Mouse (Mus musculus) myocyte (in vitro differentiated cells): Measurements from ENCODE around the gene Padi6. TPM values are rescaled to one million over a fixed set of nuclear protein-coding genes. Genes with fewer than 3 reads are reported as not detected.
A peak's percentile ranks its signal among the peaks of the same experiment; 100 is the strongest.

Source experiments
- H3K27me3 ChIP-seq: one replicate; pipeline ENCODE4 v1.6.1; 2011; ENCODE audit not compliant: control insufficient read depth, insufficient read depth, insufficient read length
- H3K36me3 ChIP-seq: one replicate; pipeline ENCODE4 v1.6.1; 2011; ENCODE audit not compliant: control insufficient read depth, insufficient read depth
- H3K4me2 ChIP-seq: one replicate; pipeline ENCODE4 v1.6.1; 2011; ENCODE audit warnings: low read depth, control low read depth
- H3K4me3 ChIP-seq: one replicate; pipeline ENCODE4 v1.5.1; 2011; ENCODE audit warnings: mild to moderate bottlenecking, control low read depth, moderate library complexity
- H3K79me2 ChIP-seq: one replicate; pipeline ENCODE4 v1.6.1; 2011; ENCODE audit not compliant: control insufficient read depth, insufficient read depth
- H3ac ChIP-seq: one replicate; pipeline ENCODE4 v1.6.1; 2011; ENCODE audit not compliant: control insufficient read depth, insufficient read length
- CEBPB ChIP-seq: IDR thresholded peaks from 2 replicates; pipeline ENCODE4 v1.6.1; 2011; ENCODE audit warnings: mild to moderate bottlenecking, moderate library complexity; ENCODE audit not compliant: poor library complexity, insufficient read depth, severe bottlenecking
- E2F4 ChIP-seq: IDR thresholded peaks from one replicate; pipeline ENCODE4 v1.6.1; 2011; ENCODE audit warnings: mild to moderate bottlenecking, control low read depth, moderate library complexity; ENCODE audit not compliant: insufficient read depth
- MAX ChIP-seq: IDR thresholded peaks from one replicate; pipeline ENCODE4 v1.6.1; 2011; ENCODE audit warnings: low read depth, mild to moderate bottlenecking, control low read depth
- MYOD1 ChIP-seq, 3 experiments: IDR thresholded peaks; one replicate each; pipeline ENCODE4 v1.6.1; 2011; ENCODE audit warnings: control low read depth in 2 of 3, low read depth in 2 of 3, mild to moderate bottlenecking in 2 of 3, moderate library complexity in 1 of 3; ENCODE audit not compliant: insufficient read length in 2 of 3, control insufficient read depth in 1 of 3
- MYOG ChIP-seq, 3 experiments: IDR thresholded peaks; one replicate each; pipeline ENCODE4 v1.6.1; 2011; ENCODE audit warnings: control low read depth in 2 of 3, low read depth in 2 of 3, mild to moderate bottlenecking in 2 of 3; ENCODE audit not compliant: insufficient read length in 2 of 3, control insufficient read depth in 1 of 3, insufficient read depth in 1 of 3
- POLR2A ChIP-seq: IDR thresholded peaks from one replicate; pipeline ENCODE4 v1.6.1; 2011; ENCODE audit warnings: low read depth, mild to moderate bottlenecking, control low read depth, moderate library complexity; ENCODE audit not compliant: insufficient read length
- POLR2AphosphoS2 ChIP-seq: IDR thresholded peaks from one replicate; pipeline ENCODE4 v1.6.1; 2011; ENCODE audit warnings: low read depth, control low read depth; ENCODE audit not compliant: insufficient read length
- REST ChIP-seq: IDR thresholded peaks from one replicate; pipeline ENCODE4 v1.6.1; 2011; ENCODE audit warnings: mild to moderate bottlenecking, control low read depth, moderate library complexity; ENCODE audit not compliant: insufficient read depth, insufficient read length
- SRF ChIP-seq: IDR thresholded peaks from one replicate; pipeline ENCODE4 v1.6.1; 2011; ENCODE audit warnings: low read depth; ENCODE audit not compliant: control insufficient read depth, insufficient read length
- TCF12 ChIP-seq: IDR thresholded peaks from one replicate; pipeline ENCODE4 v1.6.1; 2011; ENCODE audit warnings: mild to moderate bottlenecking, control low read depth; ENCODE audit not compliant: poor library complexity, insufficient read depth, severe bottlenecking
- TCF3 ChIP-seq: IDR thresholded peaks from one replicate; pipeline ENCODE4 v1.6.1; 2011; ENCODE audit warnings: low read depth, control low read depth; ENCODE audit not compliant: insufficient read length
- USF1 ChIP-seq: IDR thresholded peaks from one replicate; pipeline ENCODE4 v1.6.1; 2011; ENCODE audit warnings: low read depth, mild to moderate bottlenecking, control low read depth, moderate library complexity
- polyA plus RNA-seq: library from polyadenylated mRNA; unstranded; fragments of >200 nt; fragmentation: generic; extraction: Trizol; gene quantifications from one replicate; pipeline ENCODE4 v1.2.1, GENCODE M21; 2012; ENCODE audit warnings: missing spikeins

The Padi6 gene
- polyA plus RNA-seq, 1 experiment, result 0.20 TPM

DNA sequence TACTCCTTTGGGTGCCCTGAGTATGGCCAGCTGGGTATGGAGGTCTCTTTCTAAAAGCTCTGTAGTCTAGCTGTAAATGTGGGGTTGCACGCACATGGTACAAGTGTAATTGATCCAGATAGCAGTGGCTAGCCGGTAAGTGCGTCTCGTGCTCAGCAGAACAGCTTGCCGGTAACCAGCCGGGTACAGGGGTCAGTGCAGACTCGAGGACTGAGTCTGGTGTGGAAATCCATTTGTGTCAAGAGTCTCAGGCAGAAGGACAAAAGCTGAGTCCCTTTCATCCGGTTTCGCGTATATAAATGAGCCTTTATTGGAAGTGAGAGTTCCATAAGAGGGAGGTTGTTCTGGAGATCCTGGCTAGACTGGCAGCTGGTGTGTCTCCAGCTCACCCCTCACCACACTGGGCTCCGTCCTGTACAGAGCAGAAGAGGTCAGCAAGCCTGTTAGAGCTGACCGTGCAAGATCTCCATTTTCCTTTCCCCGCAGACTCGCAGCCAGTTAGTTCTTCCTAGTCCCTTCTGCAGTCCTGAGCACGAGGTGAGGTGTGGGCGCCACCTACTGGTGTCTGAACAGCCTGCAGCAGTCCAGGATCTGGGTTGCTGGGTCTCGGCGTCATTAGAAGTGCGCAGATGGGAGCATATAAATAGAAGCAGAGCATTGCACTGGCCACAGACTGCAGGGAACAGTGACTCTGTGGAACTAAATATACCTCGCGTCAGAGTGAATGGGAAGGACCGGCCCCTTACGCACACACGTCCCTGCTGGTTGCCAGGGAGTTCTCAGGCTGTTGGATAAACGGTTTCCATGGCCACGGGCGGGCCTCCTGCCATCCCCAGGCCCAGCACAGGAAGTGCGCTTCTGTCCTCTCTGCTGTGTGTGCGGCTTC lies 28.7 kb downstream of the Padi6 start:
- no peak overlapping the region for H3K4me2 ChIP-seq
- H3K36me3 ChIP-seq, result peaks cover 53% of the 10 kb centered on the region
- no peak for TF ChIP-seq SRF
- peak; percentile 45 for TF ChIP-seq POLR2AphosphoS2
- peak in 1 of 3 experiments; percentile 16 for TF ChIP-seq MYOG (IDR thresholded peaks at IDR 0.05; ENCODE audit: control insufficient read depth in 1 of 3, insufficient read depth in 1 of 3, insufficient read length in 2 of 3, low read depth in 2 of 3)
- peak; percentile 22 for TF ChIP-seq POLR2A
- H3ac ChIP-seq, result no peak overlapping the region
- no peak overlapping the region for H3K4me3 ChIP-seq
- H3K79me2 ChIP-seq, result peaks cover 6% of the 10 kb centered on the region
- H3K27me3 ChIP-seq, result no peaks in the 10 kb centered on the region

DNA sequence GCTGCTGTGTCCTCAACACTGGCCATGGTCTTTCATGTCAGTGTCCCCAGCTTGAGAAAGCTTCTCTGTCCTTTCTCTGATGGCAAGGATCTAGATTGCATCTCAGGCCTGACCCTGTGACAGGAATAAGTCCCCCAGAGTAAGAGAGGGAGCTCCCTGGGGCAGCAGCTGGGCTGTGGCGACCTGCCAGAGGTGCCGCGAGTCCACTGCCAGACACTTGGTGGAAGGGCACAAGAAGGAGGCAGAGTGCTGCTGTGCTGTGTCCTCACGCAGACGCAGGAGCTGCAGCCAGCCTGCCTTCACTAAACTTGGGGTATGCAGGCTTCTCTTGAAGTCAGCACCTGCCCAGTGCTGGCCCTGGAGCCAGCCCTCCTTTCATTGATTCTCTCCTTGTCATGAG lies 31.1 kb downstream of the Padi6 start:
- Histone ChIP-seq H3K4me2 (peak overlapping the region; percentile 18), H3K79me2 (peaks cover 25% of the 10 kb centered on the region), H3K27me3 (no peaks in the 10 kb centered on the region), H3K4me3 (no peak overlapping the region), H3K36me3 (peaks cover 34% of the 10 kb centered on the region), H3ac (no peak overlapping the region)
- no peak for TF ChIP-seq E2F4
- TF ChIP-seq MYOG (IDR thresholded peaks at IDR 0.05; ENCODE audit: control insufficient read depth in 1 of 3, insufficient read depth in 1 of 3, insufficient read length in 2 of 3, low read depth in 2 of 3), result peak in 2 of 3 experiments; percentile 35 to 66
- TF ChIP-seq POLR2A, result peak; percentile 31
- no peak for TF ChIP-seq POLR2AphosphoS2
- TF ChIP-seq TCF12, result no peak
- TF ChIP-seq SRF, result no peak
- TF ChIP-seq MAX, result no peak
- TF ChIP-seq TCF3, result no peak
- peak in 2 of 3 experiments; percentile 11 to 42 for TF ChIP-seq MYOD1 (IDR thresholded peaks at IDR 0.05; ENCODE audit: control insufficient read depth in 1 of 3, insufficient read length in 2 of 3, low read depth in 2 of 3)
- TF ChIP-seq USF1, result no peak
- no peak for TF ChIP-seq CEBPB
- TF ChIP-seq REST, result no peak

DNA sequence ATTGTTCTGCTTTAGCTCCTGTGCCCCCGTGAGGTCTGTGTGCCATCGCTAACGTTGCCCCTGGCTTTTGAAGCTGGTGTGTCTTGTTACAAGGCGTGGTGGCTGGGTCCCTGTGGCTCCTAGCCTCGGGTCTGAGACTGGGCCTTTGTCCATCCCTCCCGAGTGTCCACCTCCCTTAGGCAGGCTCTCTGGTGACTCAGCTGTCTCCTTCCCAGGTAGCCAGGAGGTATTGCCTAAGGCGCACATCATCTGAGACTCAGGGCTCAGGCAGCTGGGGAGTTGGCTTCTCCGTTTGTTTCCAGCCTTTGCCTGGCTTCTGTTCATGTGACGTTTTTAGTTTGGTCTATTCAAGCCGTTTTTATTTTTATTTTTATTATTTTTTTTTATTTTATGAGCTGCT lies 31.7 kb downstream of the Padi6 start:
- Histone ChIP-seq H3K27me3 (no peaks in the 10 kb centered on the region), H3K4me2 (peak overlapping the region; percentile 22), H3K4me3 (no peak overlapping the region), H3K36me3 (peaks cover 28% of the 10 kb centered on the region), H3K79me2 (peaks cover 31% of the 10 kb centered on the region), H3ac (no peak overlapping the region)
- TF ChIP-seq USF1 (no peak), REST (no peak), MYOG (IDR thresholded peaks at IDR 0.05; ENCODE audit: control insufficient read depth in 1 of 3, insufficient read depth in 1 of 3, insufficient read length in 2 of 3, low read depth in 2 of 3) (no peak), POLR2A (no peak), POLR2AphosphoS2 (no peak), CEBPB (no peak), MYOD1 (IDR thresholded peaks at IDR 0.05; ENCODE audit: control insufficient read depth in 1 of 3, insufficient read length in 2 of 3, low read depth in 2 of 3) (no peak), SRF (no peak), E2F4 (no peak), TCF12 (no peak), TCF3 (no peak), MAX (no peak)

DNA sequence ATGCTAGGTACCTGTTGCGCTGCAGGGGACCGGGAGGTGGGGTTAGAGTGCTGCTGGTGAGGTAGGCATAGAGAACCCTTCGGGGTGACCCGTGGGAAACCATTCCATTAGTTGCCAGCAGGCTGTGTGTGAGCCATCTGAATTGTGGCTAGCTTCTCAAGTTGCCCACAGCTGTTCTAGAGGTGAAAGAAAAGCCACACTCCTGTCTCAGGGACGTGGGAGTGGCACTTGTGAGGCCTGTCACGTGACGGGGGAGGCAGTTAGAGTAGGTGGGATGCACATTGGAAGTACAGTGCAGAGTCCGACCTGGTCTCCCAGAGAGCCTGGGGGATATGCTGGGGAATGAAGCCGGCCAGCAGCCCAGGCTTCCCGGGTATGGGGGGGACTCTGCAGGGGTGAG lies 32.8 kb downstream of the Padi6 start:
- peak overlapping the region; percentile 50 for H3K4me2 ChIP-seq
- H3ac ChIP-seq, result no peak overlapping the region
- peaks cover 18% of the 10 kb centered on the region for H3K36me3 ChIP-seq
- no peak overlapping the region for H3K4me3 ChIP-seq
- H3K27me3 ChIP-seq, result no peaks in the 10 kb centered on the region
- peaks cover 42% of the 10 kb centered on the region for H3K79me2 ChIP-seq
- TF ChIP-seq MYOG (IDR thresholded peaks at IDR 0.05; ENCODE audit: control insufficient read depth in 1 of 3, insufficient read depth in 1 of 3, insufficient read length in 2 of 3, low read depth in 2 of 3), result peak in 2 of 3 experiments; percentile 71 to 96
- TF ChIP-seq MYOD1 (IDR thresholded peaks at IDR 0.05; ENCODE audit: control insufficient read depth in 1 of 3, insufficient read length in 2 of 3, low read depth in 2 of 3), result peak; percentile 2 to 88 (median 82)
- peak; percentile 57 for TF ChIP-seq TCF3
- TF ChIP-seq TCF12, result peak; percentile 48
- no peak for TF ChIP-seq POLR2A
- peak; percentile 67 for TF ChIP-seq USF1
- TF ChIP-seq SRF, result no peak

DNA sequence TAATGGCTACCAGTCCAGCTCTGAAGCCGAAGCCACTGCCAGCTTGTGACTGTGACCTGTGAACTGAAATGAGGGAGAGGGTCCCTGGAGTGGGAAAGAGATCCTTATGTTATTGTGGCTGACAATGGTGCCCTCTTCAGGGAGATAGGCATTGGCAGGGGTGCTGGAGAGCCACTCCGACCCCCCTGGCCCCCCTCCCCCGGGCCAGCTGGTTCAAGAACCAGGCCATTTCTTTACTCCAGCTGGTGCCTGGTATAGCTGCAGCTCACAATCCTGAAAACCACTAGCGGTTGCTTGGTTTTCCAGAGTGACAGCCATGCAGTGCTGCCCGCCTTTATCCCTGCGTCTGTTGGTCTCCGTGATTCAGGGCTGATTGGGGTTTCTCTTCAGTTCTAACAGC lies 33.3 kb downstream of the Padi6 start:
- Histone ChIP-seq H3K4me3 (no peak overlapping the region), H3K79me2 (peaks cover 44% of the 10 kb centered on the region), H3ac (no peak overlapping the region), H3K36me3 (peaks cover 13% of the 10 kb centered on the region), H3K27me3 (no peaks in the 10 kb centered on the region), H3K4me2 (peak overlapping the region; percentile 50)
- TF ChIP-seq MYOG (IDR thresholded peaks at IDR 0.05; ENCODE audit: control insufficient read depth in 1 of 3, insufficient read depth in 1 of 3, insufficient read length in 2 of 3, low read depth in 2 of 3), result peak; percentile 39 to 86 (median 50)
- TF ChIP-seq TCF12, result no peak
- TF ChIP-seq POLR2AphosphoS2, result no peak
- TF ChIP-seq REST, result no peak
- TF ChIP-seq POLR2A, result no peak
- peak in 1 of 3 experiments; percentile 58 for TF ChIP-seq MYOD1 (IDR thresholded peaks at IDR 0.05; ENCODE audit: control insufficient read depth in 1 of 3, insufficient read length in 2 of 3, low read depth in 2 of 3)
- no peak for TF ChIP-seq SRF
